Mouse (Mus musculus) CH12.LX (cell line): ENCODE results near the gene Syn3. TPM values are rescaled to one million over a fixed set of nuclear protein-coding genes. Genes with fewer than 3 reads are reported as not detected.

Source experiments
- DNase-seq: peaks from one replicate; pipeline ENCODE4 v3.0.0-alpha.2; 2013; ENCODE audit errors: extremely low read depth
- H3K27ac ChIP-seq: 2 replicates; pipeline ENCODE4 v1.5.1; 2012; ENCODE audit warnings: low read depth, mild to moderate bottlenecking, control low read depth, moderate library complexity; ENCODE audit not compliant: insufficient read depth
- H3K27me3 ChIP-seq: replicated peaks from 2 replicates; pipeline ENCODE3; 2012; ENCODE audit warnings: inconsistent platforms
- H3K36me3 ChIP-seq, 2 experiments: replicated peaks in 1 of 2; 2 replicates each; pipeline versions ENCODE3 to v1.6.1; 2012; ENCODE audit warnings: inconsistent platforms in 1 of 2, low read length in 1 of 2, mild to moderate bottlenecking in 1 of 2, mixed read lengths in 1 of 2, moderate library complexity in 1 of 2; ENCODE audit not compliant: control insufficient read depth in 1 of 2, insufficient read depth in 1 of 2
- H3K4me1 ChIP-seq, 2 experiments: 2 replicates each; pipeline ENCODE4 v1.6.1; 2012; ENCODE audit warnings: inconsistent platforms in 1 of 2, moderate library complexity in 1 of 2; ENCODE audit not compliant: insufficient read depth in 2 of 2, control insufficient read depth in 1 of 2
- H3K4me2 ChIP-seq: 2 replicates; pipeline ENCODE4 v1.6.1; 2012; ENCODE audit warnings: low read depth, mild to moderate bottlenecking, control low read depth; ENCODE audit not compliant: poor library complexity, insufficient read depth, severe bottlenecking
- H3K4me3 ChIP-seq, 3 experiments: fragments of 150-350 bp in 1 of 3; sonication (generic) in 1 of 3; replicated peaks in 1 of 3; 2 replicates each; pipeline versions ENCODE3 to v1.5.1; 2011 to 2012; ENCODE audit warnings: low read depth in 2 of 3, low read length in 2 of 3, mild to moderate bottlenecking in 2 of 3, moderate library complexity in 2 of 3, control low read depth in 1 of 3, improper control_type of control experiment in 1 of 3, inconsistent platforms in 1 of 3, mixed read lengths in 1 of 3; ENCODE audit not compliant: poor library complexity in 1 of 3
- H3K79me2 ChIP-seq: replicated peaks from 2 replicates; pipeline ENCODE4 v1.6.1; 2012; ENCODE audit warnings: mild to moderate bottlenecking, moderate library complexity; ENCODE audit not compliant: control insufficient read depth, poor library complexity, insufficient read depth, severe bottlenecking; ENCODE audit errors: extremely low read depth
- H3K9ac ChIP-seq: 2 replicates; pipeline ENCODE4 v1.6.1; 2012; ENCODE audit warnings: low read depth, mild to moderate bottlenecking, control low read depth, moderate library complexity; ENCODE audit not compliant: insufficient read depth
- H3K9me3 ChIP-seq: replicated peaks from 2 replicates; pipeline ENCODE3; 2012; ENCODE audit warnings: low read length, inconsistent platforms, mixed read lengths
- BHLHE40 ChIP-seq: IDR thresholded peaks from 2 replicates; pipeline ENCODE4 v1.6.1; 2011; ENCODE audit warnings: mild to moderate bottlenecking, low read depth, low read length, improper control_type of control experiment
- CHD1 ChIP-seq: IDR thresholded peaks from 2 replicates; pipeline ENCODE4 v1.6.1; 2012; ENCODE audit warnings: low read depth, low read length, improper control_type of control experiment, inconsistent platforms
- CTCF ChIP-seq, 2 experiments: IDR thresholded peaks in 1 of 2; conservative IDR thresholded peaks in 1 of 2; 2 replicates each; pipeline ENCODE4 v1.5.1; 2011 to 2012; ENCODE audit warnings: low read depth in 2 of 2, low read length in 2 of 2, improper control_type of control experiment in 1 of 2, inconsistent platforms in 1 of 2, mild to moderate bottlenecking in 1 of 2, moderate library complexity in 1 of 2
- E2F4 ChIP-seq: IDR thresholded peaks from 2 replicates; pipeline ENCODE4 v1.6.1; 2011; ENCODE audit warnings: low read depth, low read length, improper control_type of control experiment; ENCODE audit not compliant: insufficient replicate concordance
- EP300 ChIP-seq: IDR thresholded peaks from 2 replicates; pipeline ENCODE4 v1.6.1; 2011; ENCODE audit warnings: low read length, improper control_type of control experiment
- GABPA ChIP-seq: IDR thresholded peaks from 2 replicates; pipeline ENCODE4 v1.6.1; 2012; ENCODE audit warnings: low read depth, low read length, improper control_type of control experiment, inconsistent platforms; ENCODE audit not compliant: insufficient replicate concordance
- HCFC1 ChIP-seq: IDR thresholded peaks from 2 replicates; pipeline ENCODE4 v1.6.1; 2012; ENCODE audit warnings: low read depth, mild to moderate bottlenecking, inconsistent platforms, low read length, improper control_type of control experiment
- JUN ChIP-seq: IDR thresholded peaks from 2 replicates; pipeline ENCODE4 v1.6.1; 2011; ENCODE audit warnings: low read depth, mild to moderate bottlenecking, low read length, improper control_type of control experiment, moderate library complexity; ENCODE audit not compliant: insufficient read depth
- MAFK ChIP-seq: IDR thresholded peaks from 2 replicates; pipeline ENCODE4 v1.6.1; 2011; ENCODE audit warnings: low read length, improper control_type of control experiment; ENCODE audit not compliant: insufficient replicate concordance
- MAX ChIP-seq: IDR thresholded peaks from 2 replicates; pipeline ENCODE4 v1.6.1; 2011; ENCODE audit warnings: low read length, improper control_type of control experiment
- MAZ ChIP-seq: IDR thresholded peaks from 2 replicates; pipeline ENCODE4 v1.6.1; 2012; ENCODE audit warnings: low read depth, mild to moderate bottlenecking, inconsistent platforms, low read length, improper control_type of control experiment, moderate library complexity
- MXI1 ChIP-seq: IDR thresholded peaks from 2 replicates; pipeline ENCODE4 v1.6.1; 2011; ENCODE audit warnings: mild to moderate bottlenecking, low read depth, low read length, improper control_type of control experiment
- MYC ChIP-seq: IDR thresholded peaks from 2 replicates; pipeline ENCODE4 v1.6.1; 2011; ENCODE audit warnings: low read depth, mild to moderate bottlenecking, improper control_type of control experiment, low read length
- NELFE ChIP-seq: IDR thresholded peaks from 2 replicates; pipeline ENCODE4 v1.6.1; 2011; ENCODE audit warnings: low read depth, low read length, improper control_type of control experiment
- NRF1 ChIP-seq: IDR thresholded peaks from 2 replicates; pipeline ENCODE4 v1.6.1; 2014; ENCODE audit warnings: low read depth, mild to moderate bottlenecking, inconsistent platforms, low read length, improper control_type of control experiment, moderate library complexity
- PAX5 ChIP-seq: IDR thresholded peaks from 2 replicates; pipeline ENCODE4 v1.6.1; 2012; ENCODE audit warnings: low read length, inconsistent platforms, mixed read lengths
- POLR2A ChIP-seq: IDR thresholded peaks from 2 replicates; pipeline ENCODE4 v1.6.1; 2011; ENCODE audit warnings: low read depth, mild to moderate bottlenecking, improper control_type of control experiment, low read length
- RAD21 ChIP-seq: IDR thresholded peaks from 2 replicates; pipeline ENCODE4 v1.6.1; 2011; ENCODE audit warnings: low read depth, mild to moderate bottlenecking, low read length, improper control_type of control experiment, moderate library complexity
- RCOR1 ChIP-seq: conservative IDR thresholded peaks from 2 replicates; pipeline ENCODE4 v1.6.1; 2012; ENCODE audit warnings: low read depth, mild to moderate bottlenecking, inconsistent platforms, low read length, improper control_type of control experiment
- SIN3A ChIP-seq: IDR thresholded peaks from 2 replicates; pipeline ENCODE4 v1.6.1; 2012; ENCODE audit warnings: low read length, improper control_type of control experiment, inconsistent platforms
- SMC3 ChIP-seq: IDR thresholded peaks from 2 replicates; pipeline ENCODE4 v1.6.1; 2011; ENCODE audit warnings: low read depth, low read length, improper control_type of control experiment
- TBP ChIP-seq: conservative IDR thresholded peaks from 2 replicates; pipeline ENCODE4 v1.6.1; 2011; ENCODE audit warnings: low read depth, low read length, improper control_type of control experiment
- UBTF ChIP-seq: IDR thresholded peaks from 2 replicates; pipeline ENCODE4 v1.6.1; 2012; ENCODE audit warnings: low read depth, mild to moderate bottlenecking, inconsistent platforms, low read length, improper control_type of control experiment, moderate library complexity
- USF2 ChIP-seq: conservative IDR thresholded peaks from 2 replicates; pipeline ENCODE4 v1.6.1; 2011; ENCODE audit warnings: low read depth, low read length, improper control_type of control experiment
- ZC3H11A ChIP-seq: IDR thresholded peaks from 2 replicates; pipeline ENCODE4 v1.6.1; 2012; ENCODE audit warnings: low read depth, mild to moderate bottlenecking, inconsistent platforms, low read length, improper control_type of control experiment
- ZMIZ1 ChIP-seq: IDR thresholded peaks from 2 replicates; pipeline ENCODE4 v1.6.1; 2012; ENCODE audit warnings: low read depth, mild to moderate bottlenecking, inconsistent platforms, low read length, improper control_type of control experiment
- ZNF384 ChIP-seq: IDR thresholded peaks from 2 replicates; pipeline ENCODE4 v1.6.1; 2012; ENCODE audit warnings: low read depth, low read length, improper control_type of control experiment, inconsistent platforms
- dilution Hi-C: fragments of 300-500 bp; cut with MboI; formaldehyde crosslinking; loops from 2 replicates; pipeline ENCODE4 v1.14.3; 2020; ENCODE audit warnings: low sequenced_read_pairs; ENCODE audit not compliant: extremely low pct_unique_long_range_greater_than_20kb, extremely low pct_ligation_motif_present
- in situ Hi-C: fragments of 300-500 bp; cut with MboI; formaldehyde crosslinking; loops from 3 replicates; pipeline ENCODE4 v1.14.3; 2019; ENCODE audit warnings: low sequenced_read_pairs, low pct_ligation_motif_present, low pct_unique_long_range_greater_than_20kb, mixed read lengths
- polyA plus RNA-seq: library from polyadenylated mRNA; unstranded; fragments of >175 nt; gene quantifications from 2 replicates; pipeline ENCODE4 v1.2.1, GENCODE M21; 2012; ENCODE audit warnings: low read depth; ENCODE audit not compliant: insufficient read length
- total RNA-seq, 2 experiments: library from RNA; depleted of rRNA; stranded (reverse); fragments of 300-350 nt in 1 of 2; fragments of >200 nt in 1 of 2; gene quantifications; 2 replicates each; pipeline ENCODE4 v1.2.3; 2012 to 2014

The Syn3 gene
- total and polyA plus RNA-seq, 3 experiments = 2.8 to 8.9 (median 5.6) TPM

GRCm38 (mm10) chr10:86302318-86302648 lies 196.4 kb downstream of the Syn3 start:
- dilution Hi-C loops = no loop called here
- Histone ChIP-seq H3K4me1 (peaks cover 0 to 7% of the 10 kb centered on the region in 2 experiments; a peak in 2 of 4 replicates), H3K4me2 (no peak overlapping the region), H3K36me3 (peaks cover 0 to 7% of the 10 kb centered on the region in 2 experiments), H3K9ac (no peak overlapping the region), H3K9me3 (no peaks in the 10 kb centered on the region), H3K4me3 (no peak overlapping the region), H3K79me2 (no peaks in the 10 kb centered on the region), H3K27ac (no peak overlapping the region), H3K27me3 (no peaks in the 10 kb centered on the region)
- TF ChIP-seq TBP = no peak
- TF ChIP-seq POLR2A = no peak
- no peak for TF ChIP-seq E2F4
- no peak for TF ChIP-seq EP300
- no peak for TF ChIP-seq BHLHE40
- TF ChIP-seq MAX = no peak
- TF ChIP-seq MAZ = no peak
- no peak for TF ChIP-seq MYC
- no peak for TF ChIP-seq ZC3H11A
- TF ChIP-seq NRF1 = no peak
- no peak for TF ChIP-seq CHD1
- DNase-seq = no peak
- in situ Hi-C loops = no loop called here

GRCm38 (mm10) chr10:86301593-86302317 lies 196.9 kb downstream of the Syn3 start:
- Histone ChIP-seq H3K36me3 (peaks cover 0 to 7% of the 10 kb centered on the region in 2 experiments), H3K4me3 (no peak overlapping the region), H3K27ac (no peak overlapping the region), H3K4me1 (peaks cover 0 to 7% of the 10 kb centered on the region in 2 experiments; a peak in 2 of 4 replicates), H3K27me3 (no peaks in the 10 kb centered on the region), H3K9ac (no peak overlapping the region), H3K9me3 (no peaks in the 10 kb centered on the region), H3K79me2 (no peaks in the 10 kb centered on the region), H3K4me2 (no peak overlapping the region)
- dilution Hi-C loops (no loop called here), in situ Hi-C loops (no loop called here)
- DNase-seq = no peak
- no peak for TF ChIP-seq TBP
- TF ChIP-seq JUN = no peak
- no peak for TF ChIP-seq MAFK
- TF ChIP-seq CTCF (conservative IDR thresholded peaks at IDR 0.05 in 1 of 2, IDR thresholded peaks at IDR 0.05 in 1 of 2; ENCODE audit: low read depth in 2 of 2, low read length in 2 of 2) = no peak

GRCm38 (mm10) chr10:86301117-86301490 lies 197.6 kb downstream of the Syn3 start:
- H3K4me2 ChIP-seq = no peak overlapping the region
- in situ Hi-C loops = no loop called here
- no peaks in the 10 kb centered on the region for H3K9me3 ChIP-seq
- H3K79me2 ChIP-seq = no peaks in the 10 kb centered on the region
- H3K4me3 ChIP-seq = no peak overlapping the region
- no peak overlapping the region for H3K27ac ChIP-seq
- dilution Hi-C loops = no loop called here
- DNase-seq = no peak
- no peaks in the 10 kb centered on the region for H3K27me3 ChIP-seq
- peaks cover 0 to 7% of the 10 kb centered on the region in 2 experiments for H3K36me3 ChIP-seq
- peaks cover 0 to 7% of the 10 kb centered on the region in 2 experiments; a peak in 2 of 4 replicates for H3K4me1 ChIP-seq
- H3K9ac ChIP-seq = no peak overlapping the region
- no peak for TF ChIP-seq RAD21
- TF ChIP-seq MAZ = no peak
- no peak for TF ChIP-seq JUN
- TF ChIP-seq SIN3A = no peak
- TF ChIP-seq MYC = no peak
- no peak for TF ChIP-seq ZNF384
- no peak for TF ChIP-seq ZMIZ1
- TF ChIP-seq USF2 = no peak
- no peak for TF ChIP-seq EP300
- no peak for TF ChIP-seq PAX5
- no peak for TF ChIP-seq RCOR1
- TF ChIP-seq UBTF = no peak
- no peak for TF ChIP-seq MXI1
- TF ChIP-seq HCFC1 = no peak
- no peak for TF ChIP-seq GABPA
- no peak for TF ChIP-seq SMC3
- no peak for TF ChIP-seq NELFE
